Mouse (Mus musculus) limb, embryonic 14.5 days (tissue): ENCODE measurements around the gene Parp11. TPM values are rescaled to one million over a fixed set of nuclear protein-coding genes. Genes with fewer than 3 reads are reported as not detected.

Experiments
- ATAC-seq: fragments of 200-750 bp; cut with Nextera tagmentation; 2 replicates; pipeline ENCODE4 v1.8.0; 2017; ENCODE audit warnings: low read depth, moderate number of reproducible peaks, moderate TSS enrichment; ENCODE audit not compliant: low FRiP score
- DNase-seq: peaks from one replicate; pipeline ENCODE4 v3.0.0-alpha.2; 2015; ENCODE audit warnings: low spot score
- H3K27ac ChIP-seq: fragments of 300-500 bp; sonication (generic); replicated peaks from 2 replicates; pipeline ENCODE4 v1.5.1; 2014; ENCODE audit warnings: low read depth, mild to moderate bottlenecking, low read length, moderate library complexity, mixed read lengths
- H3K27me3 ChIP-seq: fragments of 300-500 bp; sonication (generic); 2 replicates; pipeline ENCODE4 v1.6.1; 2014; ENCODE audit warnings: low read length, mixed read lengths; ENCODE audit not compliant: control insufficient read depth, insufficient read depth
- H3K36me3 ChIP-seq: fragments of 300-500 bp; sonication (generic); 2 replicates; pipeline ENCODE4 v1.6.1; 2014; ENCODE audit warnings: mild to moderate bottlenecking, low read length, moderate library complexity, mixed read lengths; ENCODE audit not compliant: control insufficient read depth, insufficient read depth
- H3K4me1 ChIP-seq: fragments of 300-500 bp; sonication (generic); 2 replicates; pipeline ENCODE4 v1.6.1; 2014; ENCODE audit warnings: antibody characterized with exemption, low read length, mixed read lengths; ENCODE audit not compliant: control insufficient read depth, insufficient read depth
- H3K4me2 ChIP-seq: fragments of 300-500 bp; sonication (generic); replicated peaks from 2 replicates; pipeline ENCODE4 v1.6.1; 2014; ENCODE audit warnings: low read depth, mild to moderate bottlenecking, low read length, moderate library complexity; ENCODE audit not compliant: severe bottlenecking
- H3K4me3 ChIP-seq: fragments of 300-500 bp; sonication (generic); replicated peaks from 2 replicates; pipeline ENCODE4 v1.5.1; 2014; ENCODE audit warnings: low read length
- H3K9ac ChIP-seq: fragments of 300-500 bp; sonication (generic); 2 replicates; pipeline ENCODE4 v1.6.1; 2014; ENCODE audit warnings: mild to moderate bottlenecking, low read depth, low read length, moderate library complexity; ENCODE audit not compliant: severe bottlenecking
- H3K9me3 ChIP-seq: fragments of 300-500 bp; sonication (generic); 2 replicates; pipeline ENCODE4 v1.6.1; 2016; ENCODE audit warnings: low read length; ENCODE audit not compliant: control insufficient read depth
- POLR2A ChIP-seq: fragments of 200-500 bp; IDR thresholded peaks from 2 replicates; pipeline ENCODE4 v1.8.0; 2012; ENCODE audit warnings: inconsistent platforms, mild to moderate bottlenecking, moderate library complexity, borderline replicate concordance; ENCODE audit not compliant: insufficient read depth, insufficient read length; ENCODE audit errors: extremely low read depth
- WGBS: fragments of 180-500 bp; shearing (Covaris S2); extraction: QIAGEN DNeasy Blood & Tissue Kit; methylation state at CpG from one replicate; pipeline ENCODE4 v1.1.7; 2014; 5-methylcytosine and 5-hydroxymethylcytosine counted together
- polyA plus RNA-seq, 2 experiments: library from polyadenylated mRNA; depleted of rRNA in 1 of 2; stranded (reverse) in 1 of 2; unstranded in 1 of 2; fragments of >200 nt; fragmentation: Nextera tagmentation in 1 of 2; extraction: Ambion mirVana in 1 of 2; gene quantifications; 2 replicates each; pipeline versions ENCODE4 v1.2.1 to v1.2.3; 2012 to 2014

Gene Parp11
- polyA plus RNA-seq, 2 experiments = 25.4 to 27.8 TPM

GRCm38 (mm10) chr6:127439540-127440195, 7.0 kb upstream of the Parp11 start:
- no peak overlapping the region for H3K27ac ChIP-seq
- peaks cover 2% of the 10 kb centered on the region; the same call in 1 of the 2 replicates for H3K4me1 ChIP-seq
- H3K9ac ChIP-seq = no peak overlapping the region
- no peaks in the 10 kb centered on the region for H3K9me3 ChIP-seq
- H3K36me3 ChIP-seq = no peaks in the 10 kb centered on the region
- DNase-seq (no peak), ATAC-seq (no peak)
- H3K27me3 ChIP-seq = no peaks in the 10 kb centered on the region
- WGBS = 89% methylated on average over 5 of the region's 5 CpGs
- TF ChIP-seq POLR2A = no peak
- no peak overlapping the region for H3K4me2 ChIP-seq
- H3K4me3 ChIP-seq = no peak overlapping the region

- no peaks in the 10 kb centered on the region for H3K36me3 ChIP-seq
- no peak overlapping the region for H3K27ac ChIP-seq
- no peak for DNase-seq
- H3K27me3 ChIP-seq = no peaks in the 10 kb centered on the region
- H3K4me2 ChIP-seq = no peak overlapping the region
- H3K9me3 ChIP-seq = no peaks in the 10 kb centered on the region
- no peak for TF ChIP-seq POLR2A
- no peak for ATAC-seq
- H3K4me1 ChIP-seq = peaks cover 2% of the 10 kb centered on the region; the same call in 1 of the 2 replicates
- H3K9ac ChIP-seq = no peak overlapping the region
- H3K4me3 ChIP-seq = no peak overlapping the region
- 48% methylated on average over 14 of the region's 14 CpGs for WGBS
These were observed 6.1 kb upstream of the Parp11 start for GRCm38 (mm10) chr6:127440416-127441104.

- no peaks in the 10 kb centered on the region for H3K9me3 ChIP-seq
- no peaks in the 10 kb centered on the region for H3K36me3 ChIP-seq
- no peak overlapping the region for H3K27ac ChIP-seq
- no peak overlapping the region for H3K4me3 ChIP-seq
- TF ChIP-seq POLR2A = no peak
- no peak overlapping the region for H3K9ac ChIP-seq
- no peak overlapping the region for H3K4me2 ChIP-seq
- peaks cover 2% of the 10 kb centered on the region; the same call in 1 of the 2 replicates for H3K4me1 ChIP-seq
- WGBS = 62% methylated on average over 4 of the region's 4 CpGs
- no peaks in the 10 kb centered on the region for H3K27me3 ChIP-seq
- ATAC-seq (no peak), DNase-seq (no peak)
These were observed 4.1 kb upstream of the Parp11 start for GRCm38 (mm10) chr6:127442584-127442983.

GRCm38 (mm10) chr6:127443910-127444309, 2.7 kb upstream of the Parp11 start:
- Histone ChIP-seq H3K27me3 (no peaks in the 10 kb centered on the region), H3K4me1 (peaks cover 2% of the 10 kb centered on the region; the same call in 1 of the 2 replicates), H3K4me3 (no peak overlapping the region), H3K4me2 (no peak overlapping the region), H3K27ac (no peak overlapping the region), H3K9ac (no peak overlapping the region), H3K36me3 (no peaks in the 10 kb centered on the region), H3K9me3 (no peaks in the 10 kb centered on the region)
- ATAC-seq = no peak
- no peak for DNase-seq
- no peak for TF ChIP-seq POLR2A
- WGBS = 35% methylated on average over 2 of the region's 2 CpGs

- 53% methylated on average over 4 of the region's 4 CpGs for WGBS
- Histone ChIP-seq H3K4me2 (no peak overlapping the region), H3K9ac (no peak overlapping the region), H3K36me3 (no peaks in the 10 kb centered on the region), H3K4me3 (no peak overlapping the region), H3K27me3 (0 out of 2 replicates have a peak, but pooled peaks cover 3% of the 10 kb centered on the region), H3K27ac (no peak overlapping the region), H3K4me1 (peaks cover 2% of the 10 kb centered on the region; the same call in 1 of the 2 replicates), H3K9me3 (no peaks in the 10 kb centered on the region)
- TF ChIP-seq POLR2A = no peak
- ATAC-seq (no peak), DNase-seq (no peak)
These were observed 2.2 kb upstream of the Parp11 start for GRCm38 (mm10) chr6:127444466-127444865.
